Mouse (Mus musculus) brain, embryonic 14.5 days (tissue): ENCODE measurements around the gene Wdr64. TPM values are rescaled to one million over a fixed set of nuclear protein-coding genes. Genes with fewer than 3 reads are reported as not detected.
A peak's percentile ranks its signal among the peaks of the same experiment; 100 is the strongest.

ENCODE experiments used
- DNase-seq: peaks from one replicate; pipeline ENCODE4 v3.0.0-alpha.2; 2011; ENCODE audit warnings: low read depth
- CTCF ChIP-seq: fragments of 200-500 bp; IDR thresholded peaks from 2 replicates; pipeline ENCODE4 v1.5.1; 2012; ENCODE audit warnings: inconsistent platforms, mild to moderate bottlenecking, moderate library complexity, borderline replicate concordance; ENCODE audit not compliant: insufficient read depth, insufficient read length; ENCODE audit errors: extremely low read depth
- POLR2A ChIP-seq: fragments of 200-500 bp; IDR thresholded peaks from 2 replicates; pipeline ENCODE4 v1.6.1; 2012; ENCODE audit warnings: mild to moderate bottlenecking, inconsistent platforms, borderline replicate concordance; ENCODE audit not compliant: poor library complexity, insufficient read depth, insufficient read length, severe bottlenecking; ENCODE audit errors: extremely low read depth
- polyA plus RNA-seq: library from polyadenylated mRNA; depleted of rRNA; stranded (reverse); fragments of >200 nt; gene quantifications from 2 replicates; pipeline ENCODE4 v1.2.3, GENCODE M21; 2012

The Wdr64 gene
- polyA plus RNA-seq, 1 experiment: 0.03 TPM

- no peak for DNase-seq
- TF ChIP-seq POLR2A (no peak), CTCF (no peak)
Observed at GRCm38 (mm10) chr1:175693429-175693960, 4.9 kb upstream of the Wdr64 start.

GRCm38 (mm10) chr1:175699375-175699774, 982 bp downstream of the Wdr64 start:
- no peak for DNase-seq
- TF ChIP-seq CTCF (no peak), POLR2A (no peak)

DNA sequence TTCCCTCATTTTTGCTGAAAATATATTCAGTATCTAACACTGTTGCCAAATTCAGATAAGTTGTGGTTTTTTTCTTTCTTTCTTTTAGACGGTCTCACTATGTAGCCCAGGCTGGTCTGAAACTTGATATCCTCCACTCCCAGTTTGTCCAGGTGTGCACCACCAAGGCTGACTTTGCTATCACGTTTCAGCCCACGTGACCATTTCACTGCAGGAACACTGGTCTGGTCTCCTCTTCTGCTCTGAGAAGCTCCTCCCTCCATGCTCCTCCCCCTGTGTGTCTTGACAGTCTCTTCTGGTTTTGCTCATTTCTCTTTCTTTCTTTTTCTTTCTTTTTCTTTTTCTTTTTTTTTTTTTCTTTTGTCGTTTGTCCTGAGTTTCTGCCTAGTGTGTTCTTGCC, 1.4 kb downstream of the Wdr64 start:
- TF ChIP-seq POLR2A (no peak), CTCF (no peak)
- DNase-seq: no peak

- DNase-seq: no peak
- TF ChIP-seq POLR2A (no peak), CTCF (no peak)
Observed at GRCm38 (mm10) chr1:175701145-175701544, 2.8 kb downstream of the Wdr64 start.

GRCm38 (mm10) chr1:175707599-175707998, 9.2 kb downstream of the Wdr64 start:
- no peak for DNase-seq
- no peak for TF ChIP-seq CTCF
- no peak for TF ChIP-seq POLR2A

GRCm38 (mm10) chr1:175708013-175708412, 9.6 kb downstream of the Wdr64 start:
- DNase-seq: no peak
- TF ChIP-seq POLR2A (no peak), CTCF (no peak)

DNA sequence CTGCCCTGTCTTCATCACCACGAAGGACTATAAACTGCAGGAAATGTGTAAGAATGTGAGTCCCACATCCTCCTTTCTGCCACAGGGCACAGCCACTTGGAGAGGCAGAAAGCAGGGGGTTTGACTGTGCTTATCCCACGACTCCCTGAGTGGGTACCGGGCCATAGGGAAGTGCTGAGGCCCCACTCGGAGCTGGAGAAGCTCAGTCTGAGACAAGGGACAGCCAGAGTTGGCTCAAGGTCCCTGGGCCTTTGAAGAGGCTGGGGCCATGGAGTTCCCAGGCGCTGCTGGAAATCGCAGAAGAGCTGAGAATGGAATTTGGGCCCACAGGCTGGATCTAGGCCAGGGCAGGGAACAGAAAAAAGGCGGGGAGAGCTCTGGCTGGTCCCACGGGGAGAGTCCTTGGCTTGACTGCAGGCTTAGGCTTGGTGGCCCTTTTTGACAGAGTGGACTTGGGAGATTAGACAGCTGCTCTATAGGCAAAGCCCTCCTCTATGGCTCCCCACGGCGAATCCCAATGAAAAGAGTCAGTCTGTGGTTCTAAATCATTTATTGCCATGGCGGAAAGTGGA, 14.0 kb downstream of the Wdr64 start:
- DNase-seq: no peak

GRCm38 (mm10) chr1:175716832-175717231, 18.4 kb downstream of the Wdr64 start:
- TF ChIP-seq POLR2A: no peak
- no peak for DNase-seq

More for the DNA sequence above, 14.0 kb downstream of the Wdr64 start:
- TF ChIP-seq CTCF (no peak), POLR2A (no peak)

DNA sequence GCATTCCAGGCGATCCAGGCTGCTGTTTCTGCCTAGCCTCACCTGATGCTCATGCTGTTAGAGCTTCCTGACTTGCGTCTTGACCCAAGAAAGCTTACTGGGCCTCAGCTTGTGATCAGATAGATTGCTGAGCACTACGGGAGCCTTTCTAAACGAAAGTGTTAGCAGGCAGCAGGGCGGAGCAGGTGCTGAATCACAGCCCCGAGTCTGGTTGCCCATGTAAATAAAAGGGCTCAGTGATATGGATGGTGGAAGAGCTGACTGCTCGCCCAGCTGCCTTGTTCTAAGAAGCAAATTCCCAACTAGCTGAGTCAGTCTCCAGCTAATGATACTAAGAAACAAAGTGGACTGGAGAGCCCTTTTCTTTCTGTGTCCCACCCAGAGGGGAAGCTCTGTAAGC, 27.4 kb downstream of the Wdr64 start:
- TF ChIP-seq CTCF (no peak), POLR2A (no peak)
- peak; percentile 17 for DNase-seq

GRCm38 (mm10) chr1:175754576-175755364, 56.4 kb downstream of the Wdr64 start:
- no peak for TF ChIP-seq CTCF
- no peak for TF ChIP-seq POLR2A
- DNase-seq: peak; percentile 48

DNA sequence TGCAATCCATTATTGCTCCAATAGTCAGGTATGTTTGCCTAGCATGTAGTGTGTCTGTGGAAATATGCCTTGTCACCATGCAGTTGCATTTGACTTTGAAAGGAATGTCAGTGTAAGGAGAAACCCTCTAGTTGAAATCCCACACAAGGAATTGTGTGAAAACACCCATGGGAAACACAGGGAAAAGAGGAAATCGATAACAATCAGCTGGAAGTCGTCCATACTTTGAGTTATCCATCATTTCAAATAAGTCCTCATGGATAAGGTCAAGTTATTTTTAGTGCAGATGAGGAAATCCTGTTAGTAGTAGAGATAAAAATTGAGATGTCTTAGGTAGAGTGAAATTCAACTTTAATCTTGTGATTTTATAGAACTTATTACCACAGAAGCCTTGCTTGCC, 96.3 kb downstream of the Wdr64 start:
- no peak for DNase-seq
- TF ChIP-seq POLR2A: no peak
- TF ChIP-seq CTCF: no peak

GRCm38 (mm10) chr1:175808356-175808755, 110.0 kb downstream of the Wdr64 start:
- DNase-seq: no peak
- TF ChIP-seq CTCF (no peak), POLR2A (no peak)

- no peak for DNase-seq
- TF ChIP-seq CTCF (no peak), POLR2A (no peak)
Observed at GRCm38 (mm10) chr1:175811625-175812024, 113.2 kb downstream of the Wdr64 start.
